Mouse (Mus musculus): ENCODE data around the gene Tcf12. TPM values are rescaled to one million over a fixed set of nuclear protein-coding genes. Genes with fewer than 3 reads are reported as not detected.
A peak's percentile ranks its signal among the peaks of the same experiment; 100 is the strongest.

The Tcf12 gene
- total RNA-seq, 2 experiments from 2014 or later: 59.3 to 59.6 TPM

DNA sequence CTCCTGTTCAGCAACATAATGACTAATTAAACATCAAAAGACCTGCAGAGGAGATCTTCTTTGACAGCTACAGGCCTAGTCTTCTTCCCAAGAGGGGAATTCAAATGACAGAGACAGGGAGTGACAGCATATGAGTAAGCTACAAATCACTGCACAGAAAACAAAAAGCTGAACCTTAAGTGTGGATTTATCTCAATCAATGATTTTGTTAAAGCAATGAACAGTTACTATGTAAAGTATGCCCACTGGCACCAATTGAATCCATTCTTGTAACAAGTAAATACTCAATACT lies 195.1 kb downstream of the Tcf12 start:
- intact Hi-C loops (cut with DNase I): no loop called here
- DNase-seq: no peak

DNA sequence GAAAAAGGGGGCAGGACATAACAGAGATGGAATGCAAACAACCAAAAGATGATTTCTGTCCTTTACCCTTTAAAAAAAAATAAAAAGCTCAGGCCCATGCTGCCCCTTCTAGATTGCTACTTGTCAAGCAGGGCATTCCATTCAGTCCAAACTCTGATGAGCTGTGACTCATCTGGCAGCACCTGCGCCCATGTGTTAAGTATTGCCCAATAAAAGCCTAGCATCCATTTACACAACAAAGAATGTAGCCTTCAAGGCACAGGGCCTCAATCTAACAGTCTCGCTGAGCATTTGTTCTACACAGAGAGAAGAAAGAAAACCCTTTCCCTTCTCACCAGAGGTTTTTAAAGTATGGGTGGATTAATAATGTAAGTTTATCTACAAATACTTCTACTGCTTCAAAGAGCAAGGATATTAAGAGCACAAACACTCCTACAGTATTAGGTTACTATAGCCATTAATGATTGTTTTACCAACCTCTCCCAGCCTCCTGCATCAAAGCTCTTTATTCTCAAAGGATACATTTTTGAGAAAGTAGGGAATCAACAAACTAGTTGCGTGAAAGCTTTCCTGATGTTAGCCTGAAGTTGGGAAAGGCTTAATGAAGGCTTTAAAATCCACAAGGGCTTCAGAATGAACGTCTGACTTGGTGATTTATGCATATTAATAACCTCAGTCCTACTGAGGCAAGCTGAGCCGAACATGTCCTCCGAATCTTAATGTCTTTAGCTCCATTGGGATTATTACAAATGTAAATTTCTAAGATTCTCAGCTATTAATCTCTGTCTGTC lies 195.6 kb downstream of the Tcf12 start:
- intact Hi-C loops (cut with DNase I): no loop called here
- no peak for DNase-seq

DNA sequence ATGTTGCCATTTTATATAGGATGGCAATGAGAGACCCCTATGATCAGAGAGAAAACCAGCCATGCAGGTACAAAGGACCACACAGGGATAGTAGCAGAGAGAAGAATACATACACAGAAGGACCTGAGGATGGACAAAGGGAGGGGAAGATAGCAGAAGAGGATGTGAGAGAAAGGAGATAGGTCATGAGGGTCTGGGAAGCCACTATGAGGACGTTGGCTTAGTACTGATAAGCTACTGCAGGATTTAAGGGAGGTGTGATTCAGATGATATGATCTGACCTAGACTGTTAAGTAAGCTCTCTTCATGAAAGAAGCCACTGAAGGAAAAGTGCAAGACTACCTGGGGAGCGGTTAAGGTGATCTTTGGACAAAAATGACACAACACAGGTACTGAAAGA lies 205.1 kb downstream of the Tcf12 start:
- no peak for DNase-seq
- intact Hi-C loops (cut with DNase I): no loop called here

DNA sequence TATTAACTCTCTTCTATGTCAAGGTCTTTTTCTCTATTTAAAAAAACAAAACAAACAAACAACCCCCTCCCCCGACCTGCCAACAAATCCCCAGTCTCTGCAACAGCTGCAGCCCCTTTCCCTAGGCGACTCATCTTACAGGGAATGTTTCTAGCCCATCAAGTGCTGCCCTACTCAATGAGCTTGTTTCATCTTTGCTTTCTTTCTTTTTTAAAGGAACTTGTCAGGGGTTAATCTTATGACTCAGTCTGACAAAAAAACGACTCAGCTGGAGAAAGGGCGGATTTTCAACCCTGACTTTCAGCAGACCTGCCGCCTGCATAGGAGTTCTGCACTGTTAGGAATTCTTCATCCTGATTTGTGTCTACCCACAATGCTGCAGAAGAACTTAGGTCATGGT lies 212.8 kb downstream of the Tcf12 start:
- intact Hi-C loops (cut with DNase I): no loop called here

DNA sequence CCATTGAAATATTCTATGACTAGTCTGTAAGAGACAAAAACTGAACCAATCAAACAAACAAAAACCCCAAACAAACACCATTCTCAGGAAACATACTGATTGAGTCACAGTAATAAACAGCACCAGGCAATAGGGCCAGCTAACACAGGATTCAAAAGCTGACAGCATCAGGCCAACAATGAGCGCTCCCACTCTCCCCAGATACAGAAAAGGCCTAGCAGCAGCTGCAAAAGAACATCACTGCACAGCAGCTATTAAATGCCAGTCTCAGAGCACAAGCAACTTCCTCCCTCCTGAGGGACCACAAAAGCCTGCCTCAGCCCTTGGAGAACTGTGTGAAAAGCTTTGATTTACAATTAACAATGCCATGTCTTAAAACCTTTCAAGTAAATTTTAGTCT lies 214.3 kb downstream of the Tcf12 start:
- peak; percentile 10 for DNase-seq
- intact Hi-C loops (cut with DNase I): no loop called here

More for the DNA sequence above, 212.8 kb downstream of the Tcf12 start:
- DNase-seq: no peak

DNA sequence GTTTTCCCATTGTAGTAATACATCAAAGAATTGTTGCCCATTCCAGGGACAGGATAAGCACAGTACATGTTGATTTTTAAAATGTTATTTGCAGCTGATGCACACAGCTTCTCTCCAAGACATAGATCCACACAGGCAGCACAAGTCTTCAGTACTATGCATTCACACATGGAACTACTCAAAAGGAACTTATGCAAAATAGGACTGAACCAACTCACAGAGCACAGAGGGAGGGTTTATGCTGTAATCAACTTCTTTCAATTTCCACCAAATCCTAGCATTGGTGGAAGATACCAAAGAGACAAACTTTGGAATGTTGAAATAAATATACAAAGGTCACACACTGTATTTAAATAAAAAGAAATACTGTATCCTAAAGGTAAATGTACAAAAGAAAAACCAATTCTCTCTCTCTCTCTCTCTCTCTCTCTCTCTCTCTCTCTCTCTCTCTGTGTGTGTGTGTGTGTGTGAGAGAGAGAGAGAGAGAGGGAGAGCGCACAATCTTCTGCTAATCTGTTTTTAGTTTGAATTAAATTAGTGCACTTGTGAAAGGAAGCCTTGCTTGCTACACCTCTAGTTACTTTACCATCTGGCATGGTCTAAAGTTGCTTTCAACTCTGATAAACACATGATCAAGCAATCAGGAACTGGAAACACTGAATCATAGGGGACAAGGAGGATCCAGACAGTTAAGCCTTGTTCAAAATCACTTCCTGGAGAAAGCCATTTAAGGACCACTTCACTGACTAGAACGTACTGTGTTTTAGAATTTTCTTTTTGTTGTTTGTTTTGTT lies 215.5 kb downstream of the Tcf12 start:
- intact Hi-C loops (cut with DNase I): no loop called here
- no peak for DNase-seq

DNA sequence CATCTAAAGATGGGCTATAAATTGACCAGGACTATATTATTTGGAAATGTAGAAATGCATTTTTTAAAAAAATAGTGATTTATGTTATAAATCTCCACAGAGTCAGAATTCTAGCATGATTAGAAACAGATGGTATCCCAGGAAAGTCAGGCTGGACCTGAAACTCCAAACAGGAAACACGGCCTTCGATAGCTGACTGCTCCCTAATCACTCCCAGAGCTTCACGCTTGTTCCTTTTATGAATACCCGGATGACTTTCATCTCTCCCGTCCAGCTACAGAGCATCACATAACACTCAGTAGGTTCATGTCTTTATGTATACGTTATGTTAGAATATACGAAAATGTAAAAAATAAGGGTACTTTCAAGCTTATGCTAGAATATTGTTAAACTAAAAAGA lies 216.4 kb downstream of the Tcf12 start:
- intact Hi-C loops (cut with DNase I): no loop called here
- no peak for DNase-seq

DNA sequence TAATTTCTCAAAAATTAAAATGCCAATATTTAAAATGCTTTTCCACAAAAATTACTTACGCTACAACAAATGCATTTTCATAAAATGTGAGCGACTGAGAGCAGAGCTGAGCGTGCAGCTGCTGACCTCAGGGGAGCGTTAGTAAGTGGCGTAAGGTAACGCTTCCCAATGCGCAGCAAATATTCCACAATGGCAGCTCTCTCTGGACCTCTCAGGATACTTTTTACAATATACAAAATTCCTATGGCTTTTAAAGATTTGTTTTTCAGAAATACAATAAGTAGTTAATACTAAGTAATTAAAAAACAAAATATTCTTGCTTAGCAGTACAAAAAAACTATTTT lies 216.8 kb downstream of the Tcf12 start:
- intact Hi-C loops (cut with DNase I): no loop called here
- no peak for DNase-seq

DNA sequence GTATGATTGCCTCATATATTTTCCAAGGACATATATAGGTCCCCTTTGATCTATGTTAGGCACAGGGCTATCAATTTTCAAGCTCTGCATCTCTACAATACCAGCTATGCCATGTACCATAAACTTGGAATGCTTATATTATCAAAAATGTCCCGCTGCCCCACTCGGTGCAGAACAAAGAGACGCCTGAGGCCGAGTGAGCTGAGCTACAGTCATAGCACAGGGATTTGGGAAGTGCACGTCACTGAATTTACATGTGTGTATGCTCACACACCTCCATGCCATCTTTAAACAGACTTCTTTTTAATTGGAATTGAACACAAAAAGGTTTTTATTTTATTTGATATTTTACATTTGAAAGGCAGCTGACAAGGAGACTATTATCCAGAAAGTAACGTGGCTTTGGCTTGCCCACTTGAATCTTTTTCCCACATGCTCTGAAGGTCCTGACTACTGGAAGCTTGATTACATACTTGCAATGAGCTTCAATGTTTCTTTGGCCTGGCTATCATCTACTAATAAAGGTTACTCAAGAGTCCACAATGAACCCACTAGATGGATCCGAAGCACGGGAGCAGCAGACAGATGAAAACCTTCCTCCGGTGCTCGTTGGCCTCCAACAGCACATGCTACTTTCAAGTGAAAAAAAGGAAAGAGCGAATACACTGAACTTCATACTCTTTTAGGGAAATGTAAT lies 217.3 kb downstream of the Tcf12 start:
- no peak for DNase-seq
- intact Hi-C loops (cut with DNase I): no loop called here

DNA sequence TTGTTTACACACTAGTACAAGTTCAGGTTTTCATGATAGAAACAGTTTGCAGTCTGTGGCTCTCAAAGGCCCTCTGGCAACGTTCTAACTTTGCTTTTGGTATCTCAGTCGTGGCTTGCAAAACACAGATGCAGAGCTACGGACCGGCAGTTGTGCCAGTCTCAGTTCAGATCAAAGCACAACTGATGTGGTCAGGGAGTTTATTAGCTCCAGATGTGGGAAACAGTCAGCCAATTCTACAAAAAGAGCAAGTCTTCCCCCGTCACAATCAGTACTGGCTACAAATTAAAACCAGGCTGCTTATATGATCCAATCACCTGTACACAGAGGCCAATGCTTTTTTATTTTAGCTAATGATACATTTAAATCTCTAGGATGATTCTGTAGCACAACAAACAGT lies 223.2 kb downstream of the Tcf12 start:
- no peak for DNase-seq
- intact Hi-C loops (cut with DNase I): no loop called here

DNA sequence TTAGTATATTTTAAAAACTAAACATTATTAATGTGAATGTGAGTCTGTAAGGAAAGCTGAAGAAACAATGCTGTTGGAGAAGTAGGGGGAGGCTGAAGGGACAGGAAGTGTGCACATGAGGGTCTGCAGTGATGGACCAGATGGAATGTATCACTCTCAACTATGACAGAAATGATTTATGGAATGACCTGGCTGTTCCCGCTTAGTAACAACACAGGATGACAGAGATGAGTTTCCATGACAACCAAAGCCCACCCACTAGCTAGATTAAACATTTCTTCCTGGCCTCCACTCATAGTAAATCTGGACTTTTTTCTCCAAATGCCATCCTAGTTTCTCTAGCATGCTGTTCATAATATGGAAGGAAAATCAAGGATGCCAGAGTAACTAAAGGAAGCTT lies 231.0 kb downstream of the Tcf12 start:
- intact Hi-C loops (cut with DNase I): no loop called here
- no peak for DNase-seq

DNA sequence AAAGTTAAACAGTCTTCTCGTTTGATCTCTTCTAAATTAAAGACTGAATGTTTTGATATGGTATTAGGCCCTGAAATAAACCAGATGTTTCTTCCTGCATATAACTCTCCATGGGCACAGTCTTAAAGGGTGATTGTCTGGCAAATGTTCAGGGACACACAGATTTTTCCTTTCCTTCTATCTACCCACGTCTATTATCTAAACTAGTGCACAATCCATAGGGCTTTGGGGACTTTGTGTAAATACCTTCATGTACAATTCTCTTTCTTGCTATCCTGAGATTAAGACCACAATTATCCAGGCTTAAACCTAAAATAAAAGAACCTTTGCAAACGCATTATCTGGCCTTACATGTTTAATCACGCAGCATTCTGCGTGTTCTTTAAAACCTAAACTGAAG lies 231.7 kb downstream of the Tcf12 start:
- intact Hi-C loops (cut with DNase I): no loop called here

DNA sequence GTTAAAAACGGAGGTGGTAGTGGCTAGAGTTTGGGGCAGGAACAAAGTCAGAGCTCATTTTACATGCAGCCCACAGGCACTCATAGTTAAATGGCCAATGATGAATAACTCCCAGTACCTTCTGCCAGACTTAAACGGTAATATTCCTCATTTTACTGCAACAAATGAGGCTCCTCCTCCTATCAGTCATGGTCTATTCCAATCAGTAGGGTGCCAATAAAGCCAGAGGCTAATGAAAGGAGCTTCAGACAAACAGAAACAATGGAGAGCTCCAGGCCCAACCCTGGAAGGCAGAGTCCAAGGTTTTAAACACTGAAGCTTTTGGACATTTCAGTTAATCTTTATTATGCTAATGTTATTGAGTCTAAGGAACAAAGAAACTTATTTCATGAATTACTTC lies 232.3 kb downstream of the Tcf12 start:
- DNase-seq: no peak
- intact Hi-C loops (cut with DNase I): no loop called here

More for the DNA sequence above, 231.7 kb downstream of the Tcf12 start:
- no peak for DNase-seq

DNA sequence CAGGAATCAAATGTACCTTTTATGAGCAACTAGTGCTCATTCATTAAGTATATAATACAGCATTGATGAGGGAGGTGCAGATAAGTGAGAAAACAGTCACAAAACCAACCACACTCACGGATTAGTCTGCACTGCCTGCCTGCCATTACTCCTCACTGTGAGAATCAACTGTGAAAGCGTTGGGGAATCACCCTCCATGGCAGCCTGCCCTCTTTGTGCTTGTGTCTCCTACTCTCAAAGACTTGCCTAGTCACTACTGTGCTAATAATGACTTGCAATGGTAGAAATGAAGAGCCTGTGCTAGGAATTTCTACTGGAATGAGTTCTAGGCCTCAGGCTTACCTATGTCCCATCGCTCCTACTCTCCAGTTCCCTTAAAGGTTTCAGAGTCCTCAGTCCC lies 233.8 kb downstream of the Tcf12 start:
- intact Hi-C loops (cut with DNase I): no loop called here
- DNase-seq: peak; percentile 37

DNA sequence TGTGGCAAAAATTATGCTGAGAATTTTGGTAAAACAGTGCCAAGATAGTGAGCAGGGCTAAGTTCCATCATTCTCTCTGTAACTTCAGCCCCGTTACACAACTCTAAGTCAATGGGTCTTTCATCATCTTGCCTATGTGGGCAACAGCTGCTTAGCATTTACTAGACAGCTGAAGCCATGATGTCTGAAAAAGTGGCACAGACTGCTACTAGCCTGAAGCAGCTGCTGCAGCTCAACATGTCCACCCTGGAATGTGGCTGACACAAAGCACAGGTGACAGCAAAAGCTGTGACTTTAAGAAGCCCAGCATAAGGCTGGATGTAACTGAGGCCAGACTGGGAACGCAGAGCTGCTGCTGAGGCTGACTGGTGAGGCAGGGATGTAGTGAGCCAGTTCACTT lies 236.9 kb downstream of the Tcf12 start:
- DNase-seq: no peak
- intact Hi-C loops (cut with DNase I): no loop called here

DNA sequence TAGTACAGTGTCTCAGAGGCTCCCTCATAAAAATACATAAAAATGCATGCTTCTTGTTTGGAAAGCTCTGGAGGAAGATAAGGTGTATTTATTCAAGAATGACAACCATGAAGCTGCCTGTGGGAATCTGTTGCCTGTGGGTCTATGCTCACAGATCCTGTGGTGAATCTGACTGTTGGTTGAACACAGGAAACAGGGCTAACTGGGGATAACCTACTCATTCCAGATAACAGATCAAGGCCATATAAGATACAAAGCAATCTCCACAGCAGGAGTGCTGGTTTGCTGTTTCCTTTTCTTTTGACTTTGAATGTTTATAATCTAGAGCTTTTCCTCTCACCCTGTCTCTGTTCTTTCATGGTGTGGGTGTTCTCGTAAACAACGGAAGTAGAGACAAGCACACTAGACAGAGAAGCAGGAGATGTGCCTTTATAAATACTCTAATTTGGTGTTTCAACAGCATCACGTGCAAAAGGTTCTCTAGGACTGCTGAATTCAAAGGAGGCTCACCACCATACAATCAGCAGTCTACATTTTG lies 237.6 kb downstream of the Tcf12 start:
- DNase-seq: no peak
- intact Hi-C loops (cut with DNase I): no loop called here

DNA sequence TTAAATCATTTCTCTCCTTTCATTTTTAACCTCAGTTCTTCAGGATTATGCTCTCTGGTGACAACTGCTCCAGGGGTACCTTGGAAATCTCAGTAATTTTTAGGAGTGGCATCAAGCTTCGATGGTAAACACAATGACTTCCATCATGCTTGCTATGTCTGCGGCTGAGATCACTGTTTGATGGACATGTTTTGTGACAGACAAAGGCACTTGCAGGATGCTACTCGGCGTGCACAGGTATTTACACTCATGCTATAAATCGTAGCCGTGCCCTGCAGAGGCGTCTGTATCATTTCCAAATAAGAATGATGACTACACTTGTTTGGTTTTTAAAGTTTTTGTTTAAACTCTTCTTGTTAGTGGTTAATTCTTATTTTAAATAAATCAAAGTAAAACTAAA lies 248.3 kb downstream of the Tcf12 start:
- intact Hi-C loops (cut with DNase I): no loop called here
- no peak for DNase-seq

DNA sequence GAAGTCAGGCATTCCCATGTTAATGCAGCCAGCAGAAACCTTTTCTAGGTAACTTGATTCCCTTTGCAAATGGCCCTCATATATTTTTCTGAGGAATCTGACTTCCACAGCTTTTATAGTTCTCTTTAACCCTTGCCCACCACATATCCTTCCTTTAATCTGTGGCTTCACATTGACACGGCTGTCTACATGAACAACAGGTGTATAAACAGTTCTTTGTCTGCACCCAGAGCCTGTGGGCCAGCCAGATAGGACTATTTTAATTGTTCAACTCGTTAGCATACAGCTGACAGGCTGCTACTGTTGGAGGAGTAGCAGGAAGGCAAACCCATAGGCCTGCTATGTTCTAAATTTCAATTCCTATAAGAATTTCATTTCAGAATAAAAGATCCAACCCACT lies 250.0 kb downstream of the Tcf12 start:
- DNase-seq: no peak
- intact Hi-C loops (cut with DNase I): no loop called here

DNA sequence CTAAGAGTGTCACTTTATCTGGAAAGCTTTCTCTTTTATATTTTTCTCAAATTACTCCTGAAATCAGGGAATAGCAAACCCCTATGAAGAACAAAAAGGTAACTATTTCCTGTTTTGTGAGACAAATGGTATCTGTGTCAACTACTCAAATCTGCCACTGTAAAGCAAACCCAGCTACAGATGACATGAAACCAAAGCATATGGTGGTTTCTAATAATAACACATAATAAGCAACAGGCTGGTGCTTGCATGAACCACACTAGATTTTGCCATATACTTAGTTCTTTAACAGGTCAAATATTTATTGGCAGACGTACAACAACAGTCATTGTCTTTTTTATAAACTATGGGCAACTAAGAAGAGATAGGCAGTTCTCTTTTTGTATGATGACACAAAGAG lies 253.7 kb downstream of the Tcf12 start:
- intact Hi-C loops (cut with DNase I): no loop called here
- no peak for DNase-seq

DNA sequence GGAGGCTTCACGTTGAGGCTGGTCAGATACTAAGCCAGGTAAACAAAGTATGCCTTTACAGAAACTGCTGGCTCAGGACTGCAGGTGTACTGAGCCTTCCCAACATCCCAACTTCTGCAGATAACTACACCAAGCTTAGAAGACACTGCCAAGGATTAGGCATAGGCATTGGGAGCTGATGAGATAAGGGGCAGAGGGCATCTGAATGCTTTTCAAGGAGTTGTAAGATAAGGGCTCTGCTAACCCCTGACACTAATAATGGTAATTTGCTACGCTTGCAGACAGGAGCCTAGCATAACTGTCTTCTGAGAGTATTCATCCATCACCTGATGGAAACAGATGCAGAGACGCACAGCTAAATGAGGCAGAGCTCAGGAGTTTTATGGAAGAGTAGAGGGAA lies 257.8 kb downstream of the Tcf12 start:
- DNase-seq: no peak
- intact Hi-C loops (cut with DNase I): no loop called here

DNA sequence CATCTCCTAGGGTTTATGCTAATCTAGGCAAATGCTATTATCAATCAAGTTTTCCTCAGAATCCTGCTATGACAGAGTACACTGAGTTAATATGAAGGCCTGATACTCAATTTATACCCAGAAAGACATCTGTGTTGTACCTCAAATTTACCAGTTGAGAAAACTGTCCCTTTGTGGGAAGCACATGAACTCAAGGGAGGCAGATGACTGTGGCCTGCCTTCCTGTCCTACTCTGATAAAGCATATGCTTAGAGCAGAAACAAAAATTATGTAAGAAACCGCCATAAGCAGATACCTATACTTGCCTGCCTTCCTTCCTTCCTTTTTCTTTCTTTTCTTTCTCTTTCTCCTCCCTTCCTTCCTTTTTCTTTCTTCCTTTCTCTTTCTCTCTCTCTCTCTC lies 261.4 kb downstream of the Tcf12 start:
- DNase-seq: no peak
- intact Hi-C loops (cut with DNase I): no loop called here

DNA sequence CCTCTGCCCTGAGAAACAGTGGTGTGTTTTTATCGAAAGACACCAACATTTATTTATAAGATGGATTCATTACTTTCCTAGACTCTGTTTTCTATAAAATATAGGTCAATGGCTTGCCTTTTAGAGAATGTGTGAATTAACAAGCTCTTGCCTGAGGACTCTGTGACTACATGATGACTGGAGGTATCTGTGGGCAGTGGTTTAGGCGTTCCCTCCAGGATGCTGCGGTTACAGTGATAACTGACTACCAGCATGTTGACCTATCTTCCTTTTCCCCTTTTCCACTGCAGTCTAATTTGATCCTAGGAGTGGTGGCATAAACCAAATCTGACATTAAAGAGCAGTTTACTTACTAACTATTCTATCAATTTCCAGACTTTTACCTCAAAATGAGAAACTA lies 263.3 kb downstream of the Tcf12 start:
- DNase-seq: no peak
- intact Hi-C loops (cut with DNase I): no loop called here

Data from left cerebral cortex, postnatal 4 days (tissue).